Mouse (Mus musculus) brain, embryonic 14.5 days (tissue): ENCODE measurements at regions not wholly inside any gene's neighbourhood (a gene's known extent, or its start where the extent isn't known, plus 50 kb on each side); places are given as distances from the start of the nearest gene placed in this dataset.

Experiments
- CTCF ChIP-seq: fragments of 200-500 bp; IDR thresholded peaks from 2 replicates; pipeline ENCODE4 v1.5.1; 2012; ENCODE audit warnings: inconsistent platforms, mild to moderate bottlenecking, moderate library complexity, borderline replicate concordance; ENCODE audit not compliant: insufficient read depth, insufficient read length; ENCODE audit errors: extremely low read depth
- POLR2A ChIP-seq: fragments of 200-500 bp; IDR thresholded peaks from 2 replicates; pipeline ENCODE4 v1.6.1; 2012; ENCODE audit warnings: mild to moderate bottlenecking, inconsistent platforms, borderline replicate concordance; ENCODE audit not compliant: poor library complexity, insufficient read depth, insufficient read length, severe bottlenecking; ENCODE audit errors: extremely low read depth

GRCm38 (mm10) chr1:73532316-73532715 lies 516.6 kb upstream of the Tnp1 start:
- TF ChIP-seq POLR2A, result no peak
- TF ChIP-seq CTCF, result no peak
